Mouse (Mus musculus) limb, embryonic 12.5 days (tissue): ENCODE measurements around the gene 1110002E22Rik. TPM values are rescaled to one million over a fixed set of nuclear protein-coding genes. Genes with fewer than 3 reads are reported as not detected.

Source experiments
- ATAC-seq: fragments of 200-750 bp; cut with Nextera tagmentation; 2 replicates; pipeline ENCODE4 v1.8.0; 2017; ENCODE audit warnings: low read depth, moderate TSS enrichment; ENCODE audit not compliant: insufficient number of reproducible peaks, insufficient read depth, low FRiP score, low TSS enrichment
- H3K27ac ChIP-seq: fragments of 300-500 bp; sonication (generic); 2 replicates; pipeline ENCODE4 v1.5.1; 2016; ENCODE audit warnings: mild to moderate bottlenecking, moderate library complexity
- H3K27me3 ChIP-seq: fragments of 300-500 bp; sonication (generic); 2 replicates; pipeline ENCODE4 v1.6.1; 2016; ENCODE audit warnings: mild to moderate bottlenecking, moderate library complexity
- H3K36me3 ChIP-seq: fragments of 300-500 bp; sonication (generic); 2 replicates; pipeline ENCODE4 v1.6.1; 2016; ENCODE audit warnings: mild to moderate bottlenecking, moderate library complexity
- H3K4me1 ChIP-seq: fragments of 300-500 bp; sonication (generic); replicated peaks from 2 replicates; pipeline ENCODE4 v1.6.1; 2016
- H3K4me2 ChIP-seq: fragments of 300-500 bp; sonication (generic); 2 replicates; pipeline ENCODE4 v1.6.1; 2016; ENCODE audit warnings: mild to moderate bottlenecking, moderate library complexity
- H3K4me3 ChIP-seq: fragments of 300-500 bp; sonication (generic); replicated peaks from 2 replicates; pipeline ENCODE4 v1.5.1; 2016; ENCODE audit warnings: mild to moderate bottlenecking
- H3K9ac ChIP-seq: fragments of 300-500 bp; sonication (generic); replicated peaks from 2 replicates; pipeline ENCODE4 v1.6.1; 2016; ENCODE audit warnings: mild to moderate bottlenecking, moderate library complexity
- H3K9me3 ChIP-seq: fragments of 300-500 bp; sonication (generic); 2 replicates; pipeline ENCODE4 v1.6.1; 2016; ENCODE audit warnings: mild to moderate bottlenecking, moderate library complexity
- WGBS: fragments of 180-500 bp; shearing (Covaris S2); methylation state at CpG from one replicate; pipeline ENCODE4 v1.1.7; 2016; 5-methylcytosine and 5-hydroxymethylcytosine counted together
- polyA plus RNA-seq: library from polyadenylated mRNA; unstranded; fragments of >200 nt; fragmentation: Nextera tagmentation; extraction: Ambion mirVana; gene quantifications from 2 replicates; pipeline ENCODE4 v1.2.1, GENCODE M21; 2016

The 1110002E22Rik gene
- polyA plus RNA-seq, 1 experiment from 2014 or later, result 0.71 TPM

DNA sequence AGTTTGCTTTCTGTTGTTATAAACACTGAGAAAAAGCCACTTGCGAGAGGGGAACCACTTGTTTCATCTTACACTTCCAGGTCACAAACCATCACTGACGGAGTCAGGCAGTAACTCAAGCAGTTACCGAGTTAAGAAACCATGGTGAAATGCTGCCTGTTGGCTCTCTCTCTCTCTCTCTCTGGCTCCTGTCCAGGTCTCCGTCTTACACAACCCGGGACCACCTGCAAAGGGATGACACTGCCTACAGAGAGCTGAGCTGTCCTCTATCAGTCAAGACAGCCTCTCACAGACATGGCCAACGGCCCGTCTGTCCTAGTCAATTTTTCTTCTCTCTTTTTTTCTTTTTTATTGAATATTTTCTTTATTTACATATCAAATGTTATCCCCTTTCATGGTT lies 21.5 kb upstream of the 1110002E22Rik start:
- Histone ChIP-seq H3K4me2 (no peak overlapping the region), H3K27me3 (no peaks in the 10 kb centered on the region), H3K4me3 (no peak overlapping the region), H3K9me3 (no peaks in the 10 kb centered on the region), H3K36me3 (no peaks in the 10 kb centered on the region), H3K4me1 (no peaks in the 10 kb centered on the region), H3K9ac (no peak overlapping the region), H3K27ac (no peak overlapping the region)
- no peak for ATAC-seq
- 78% methylated on average over 7 of the region's 7 CpGs for WGBS

DNA sequence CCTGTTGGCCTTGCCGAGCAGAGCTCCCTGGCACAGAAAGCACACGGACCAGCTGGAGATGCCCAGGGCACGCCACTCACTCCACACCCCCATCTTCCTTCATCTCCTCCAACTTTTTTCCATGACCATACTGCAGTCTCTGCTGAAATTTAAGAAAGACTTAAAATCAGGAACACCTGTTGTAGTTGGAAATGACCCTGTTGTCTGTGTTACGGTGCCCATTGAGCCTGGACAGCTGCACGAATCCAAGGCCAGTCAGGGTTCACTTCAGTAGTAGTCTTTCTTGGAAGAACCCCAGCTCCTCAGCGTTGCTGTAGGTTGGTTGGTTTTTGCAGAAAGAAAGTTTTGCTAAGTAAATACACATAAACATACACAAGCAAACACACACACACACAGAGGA lies 15.3 kb upstream of the 1110002E22Rik start:
- no peaks in the 10 kb centered on the region for H3K27me3 ChIP-seq
- ATAC-seq, result no peak
- no peak overlapping the region for H3K27ac ChIP-seq
- H3K4me3 ChIP-seq, result no peak overlapping the region
- H3K36me3 ChIP-seq, result no peaks in the 10 kb centered on the region
- WGBS, result 77% methylated on average over 6 of the region's 6 CpGs
- no peaks in the 10 kb centered on the region for H3K9me3 ChIP-seq
- H3K4me1 ChIP-seq, result peaks cover 3% of the 10 kb centered on the region; the same call in 1 of the 2 replicates
- H3K4me2 ChIP-seq, result no peak overlapping the region
- no peak overlapping the region for H3K9ac ChIP-seq

DNA sequence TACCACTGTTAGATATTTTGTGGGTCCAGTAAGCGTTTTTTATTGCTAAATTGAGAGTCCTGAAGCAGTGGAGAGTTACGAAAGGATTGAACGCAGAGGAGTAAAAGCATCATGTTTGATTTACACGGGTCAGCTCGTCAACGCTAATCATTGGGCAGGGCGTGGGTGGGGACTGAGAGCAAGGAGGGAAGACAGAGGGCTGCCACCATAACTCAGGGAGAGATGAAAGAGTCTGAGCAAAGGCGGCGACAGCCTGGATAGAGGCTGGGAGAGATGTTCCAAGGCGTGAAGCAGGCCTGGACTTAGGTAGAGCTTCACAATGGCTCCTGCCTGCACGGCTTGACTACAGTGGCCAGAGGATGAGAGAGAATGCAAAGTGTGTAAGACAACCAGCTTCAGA lies 14.1 kb upstream of the 1110002E22Rik start:
- 22% methylated on average over 11 of the region's 11 CpGs for WGBS
- Histone ChIP-seq H3K27me3 (no peaks in the 10 kb centered on the region), H3K27ac (no peak overlapping the region), H3K9me3 (no peaks in the 10 kb centered on the region), H3K4me2 (no peak overlapping the region), H3K36me3 (no peaks in the 10 kb centered on the region), H3K4me3 (no peak overlapping the region), H3K9ac (no peak overlapping the region), H3K4me1 (peaks cover 3% of the 10 kb centered on the region; the same call in 1 of the 2 replicates)
- ATAC-seq, result no peak

DNA sequence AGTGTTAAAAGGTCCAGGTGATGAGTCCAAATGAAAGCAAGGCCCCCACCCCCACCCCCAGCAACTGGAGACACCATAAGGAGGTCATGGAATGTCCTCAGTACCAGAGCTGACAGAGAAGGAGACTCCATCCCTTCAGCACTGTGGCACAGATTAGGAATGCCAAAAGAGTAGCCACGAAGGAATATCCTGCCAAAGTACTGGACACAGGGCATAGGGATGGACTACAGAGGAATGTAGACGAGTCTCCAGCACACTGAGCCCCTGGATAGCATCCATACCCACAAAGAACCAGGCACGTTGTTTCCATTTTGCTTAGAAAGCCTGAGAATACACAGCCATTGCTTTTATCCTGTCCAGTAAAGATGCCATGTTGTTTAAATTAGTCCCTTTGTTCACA lies 13.4 kb upstream of the 1110002E22Rik start:
- H3K9ac ChIP-seq, result no peak overlapping the region
- 76% methylated on average over 3 of the region's 3 CpGs for WGBS
- peaks cover 3% of the 10 kb centered on the region; the same call in 1 of the 2 replicates for H3K4me1 ChIP-seq
- no peak for ATAC-seq
- H3K4me3 ChIP-seq, result no peak overlapping the region
- H3K27ac ChIP-seq, result no peak overlapping the region
- H3K36me3 ChIP-seq, result no peaks in the 10 kb centered on the region
- H3K9me3 ChIP-seq, result no peaks in the 10 kb centered on the region
- no peak overlapping the region for H3K4me2 ChIP-seq
- no peaks in the 10 kb centered on the region for H3K27me3 ChIP-seq

- no peak overlapping the region for H3K4me2 ChIP-seq
- WGBS, result 25% methylated on average over 4 of the region's 4 CpGs
- H3K9me3 ChIP-seq, result no peaks in the 10 kb centered on the region
- H3K4me3 ChIP-seq, result no peak overlapping the region
- no peaks in the 10 kb centered on the region for H3K36me3 ChIP-seq
- no peak overlapping the region for H3K27ac ChIP-seq
- ATAC-seq, result no peak
- H3K9ac ChIP-seq, result no peak overlapping the region
- H3K4me1 ChIP-seq, result peaks cover 3% of the 10 kb centered on the region; the same call in 1 of the 2 replicates
- no peaks in the 10 kb centered on the region for H3K27me3 ChIP-seq
Measured at GRCm38 (mm10) chr3:138053969-138054368, 10.9 kb upstream of the 1110002E22Rik start.

DNA sequence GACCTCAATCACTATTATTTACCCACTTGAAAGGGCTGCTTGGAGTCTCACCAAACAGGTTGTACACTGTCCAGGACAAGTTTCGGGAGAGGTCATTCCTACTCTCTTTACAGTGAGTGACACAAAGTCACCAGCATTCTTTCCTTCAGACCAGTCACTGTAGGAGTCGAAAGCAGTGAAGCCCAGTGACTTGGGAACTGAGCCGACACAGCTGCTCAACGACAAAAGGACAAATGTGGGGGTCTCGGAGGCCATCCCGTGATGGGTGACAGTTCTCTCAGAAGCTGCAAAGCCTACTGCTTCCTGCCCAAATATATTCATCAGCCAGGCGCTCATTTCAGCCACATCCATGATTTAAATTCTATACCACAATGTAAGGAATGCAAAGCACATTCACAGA lies 7.9 kb upstream of the 1110002E22Rik start:
- Histone ChIP-seq H3K27ac (no peak overlapping the region), H3K4me3 (no peak overlapping the region), H3K4me2 (no peak overlapping the region), H3K36me3 (no peaks in the 10 kb centered on the region), H3K9me3 (no peaks in the 10 kb centered on the region), H3K27me3 (no peaks in the 10 kb centered on the region), H3K4me1 (0 out of 2 replicates have a peak, but pooled peaks cover 3% of the 10 kb centered on the region), H3K9ac (no peak overlapping the region)
- 77% methylated on average over 7 of the region's 7 CpGs for WGBS
- ATAC-seq, result no peak

GRCm38 (mm10) chr3:138058226-138058625 lies 6.6 kb upstream of the 1110002E22Rik start:
- Histone ChIP-seq H3K36me3 (no peaks in the 10 kb centered on the region), H3K4me2 (no peak overlapping the region)
- ATAC-seq, result no peak

GRCm38 (mm10) chr3:138060429-138060828 lies 4.4 kb upstream of the 1110002E22Rik start:
- Histone ChIP-seq H3K27ac (no peak overlapping the region), H3K9ac (no peak overlapping the region), H3K9me3 (no peaks in the 10 kb centered on the region), H3K4me1 (peaks cover 17% of the 10 kb centered on the region), H3K27me3 (no peaks in the 10 kb centered on the region), H3K36me3 (no peaks in the 10 kb centered on the region), H3K4me3 (no peak overlapping the region), H3K4me2 (no peak overlapping the region)
- no peak for ATAC-seq
- 93% methylated on average over 7 of the region's 7 CpGs for WGBS

More at GRCm38 (mm10) chr3:138058226-138058625, 6.6 kb upstream of the 1110002E22Rik start:
- no peaks in the 10 kb centered on the region for H3K9me3 ChIP-seq
- H3K4me3 ChIP-seq, result no peak overlapping the region
- H3K27me3 ChIP-seq, result no peaks in the 10 kb centered on the region
- H3K4me1 ChIP-seq, result 0 out of 2 replicates have a peak, but pooled peaks cover 3% of the 10 kb centered on the region
- H3K9ac ChIP-seq, result no peak overlapping the region
- H3K27ac ChIP-seq, result no peak overlapping the region
- WGBS, result 36% methylated on average over 4 of the region's 4 CpGs

- Histone ChIP-seq H3K36me3 (no peaks in the 10 kb centered on the region), H3K27me3 (no peaks in the 10 kb centered on the region), H3K9ac (no peak overlapping the region), H3K4me3 (no peak overlapping the region), H3K4me1 (peaks cover 19% of the 10 kb centered on the region), H3K4me2 (no peak overlapping the region), H3K9me3 (no peaks in the 10 kb centered on the region), H3K27ac (no peak overlapping the region)
- 86% methylated on average over 9 of the region's 9 CpGs for WGBS
- ATAC-seq, result no peak
Measured at GRCm38 (mm10) chr3:138061205-138061911, 3.5 kb upstream of the 1110002E22Rik start.

DNA sequence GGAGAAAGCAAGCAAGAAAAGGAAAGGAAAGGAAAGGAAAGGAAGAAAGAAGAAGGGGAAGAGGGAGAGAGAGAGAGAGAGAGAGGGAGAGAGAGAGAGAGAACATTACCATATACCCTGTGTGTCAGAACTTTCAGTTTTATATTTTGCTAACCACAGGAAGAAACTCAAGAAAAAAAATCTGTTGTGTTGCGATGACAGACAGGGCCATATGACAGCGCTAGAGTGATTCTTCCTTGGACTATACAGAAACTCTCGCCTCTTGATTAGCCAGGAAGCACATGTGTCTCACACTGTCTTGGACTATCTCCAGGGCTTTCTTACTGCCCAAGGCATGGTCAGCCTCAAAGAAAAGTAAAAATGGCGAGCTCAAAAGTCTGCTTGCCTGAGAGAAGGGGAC lies 2.2 kb upstream of the 1110002E22Rik start:
- WGBS, result 82% methylated on average over 4 of the region's 4 CpGs
- Histone ChIP-seq H3K9me3 (no peaks in the 10 kb centered on the region), H3K36me3 (no peaks in the 10 kb centered on the region), H3K27ac (no peak overlapping the region), H3K4me2 (no peak overlapping the region), H3K27me3 (no peaks in the 10 kb centered on the region), H3K4me3 (no peak overlapping the region), H3K9ac (no peak overlapping the region), H3K4me1 (peaks cover 20% of the 10 kb centered on the region)
- no peak for ATAC-seq

GRCm38 (mm10) chr3:138063731-138064329 lies 1.0 kb upstream of the 1110002E22Rik start:
- no peak overlapping the region for H3K4me2 ChIP-seq
- no peak overlapping the region for H3K4me3 ChIP-seq
- ATAC-seq, result no peak
- no peaks in the 10 kb centered on the region for H3K27me3 ChIP-seq
- H3K27ac ChIP-seq, result no peak overlapping the region
- no peak overlapping the region for H3K9ac ChIP-seq
- H3K9me3 ChIP-seq, result no peaks in the 10 kb centered on the region
- H3K36me3 ChIP-seq, result no peaks in the 10 kb centered on the region
- WGBS, result 60% methylated on average over 14 of the region's 14 CpGs
- peaks cover 20% of the 10 kb centered on the region for H3K4me1 ChIP-seq
